Mouse (Mus musculus) stomach, embryonic 15.5 days (tissue): Measurements from ENCODE around the gene Pnmal2. TPM values are rescaled to one million over a fixed set of nuclear protein-coding genes. Genes with fewer than 3 reads are reported as not detected.

Source experiments
- ATAC-seq: fragments of 200-750 bp; cut with Nextera tagmentation; 2 replicates; pipeline ENCODE4 v1.8.0; 2017; ENCODE audit warnings: low read depth, moderate number of reproducible peaks, moderate TSS enrichment; ENCODE audit not compliant: insufficient read depth, low FRiP score
- H3K27ac ChIP-seq: fragments of 300-500 bp; sonication (generic); 2 replicates; pipeline ENCODE4 v1.5.1; 2015; ENCODE audit warnings: mild to moderate bottlenecking, inconsistent platforms
- H3K27me3 ChIP-seq: fragments of 300-500 bp; sonication (generic); replicated peaks from 2 replicates; pipeline ENCODE4 v1.6.1; 2015; ENCODE audit warnings: inconsistent platforms
- H3K36me3 ChIP-seq: fragments of 300-500 bp; sonication (generic); 2 replicates; pipeline ENCODE4 v1.6.1; 2015; ENCODE audit warnings: inconsistent platforms
- H3K4me1 ChIP-seq: fragments of 300-500 bp; sonication (generic); 2 replicates; pipeline ENCODE4 v1.6.1; 2015; ENCODE audit warnings: inconsistent platforms
- H3K4me2 ChIP-seq: fragments of 300-500 bp; sonication (generic); 2 replicates; pipeline ENCODE4 v1.6.1; 2015; ENCODE audit warnings: mild to moderate bottlenecking, inconsistent platforms
- H3K4me3 ChIP-seq: fragments of 300-500 bp; sonication (generic); replicated peaks from 2 replicates; pipeline ENCODE4 v1.5.1; 2015; ENCODE audit warnings: inconsistent platforms
- H3K9ac ChIP-seq: fragments of 300-500 bp; sonication (generic); 2 replicates; pipeline ENCODE4 v1.6.1; 2015; ENCODE audit warnings: inconsistent platforms
- H3K9me3 ChIP-seq: fragments of 300-500 bp; sonication (generic); 2 replicates; pipeline ENCODE4 v1.6.1; 2016; ENCODE audit warnings: inconsistent platforms
- WGBS: fragments of 180-500 bp; shearing (Covaris S2); methylation state at CpG from one replicate; pipeline ENCODE4 v1.1.7; 2015; 5-methylcytosine and 5-hydroxymethylcytosine counted together
- polyA plus RNA-seq: library from polyadenylated mRNA; unstranded; fragments of >200 nt; fragmentation: Nextera tagmentation; extraction: Ambion mirVana; gene quantifications from 2 replicates; pipeline ENCODE4 v1.2.1, GENCODE M21; 2015

Pnmal2 gene
- polyA plus RNA-seq, 1 experiment from 2014 or later, result 10.2 TPM

DNA sequence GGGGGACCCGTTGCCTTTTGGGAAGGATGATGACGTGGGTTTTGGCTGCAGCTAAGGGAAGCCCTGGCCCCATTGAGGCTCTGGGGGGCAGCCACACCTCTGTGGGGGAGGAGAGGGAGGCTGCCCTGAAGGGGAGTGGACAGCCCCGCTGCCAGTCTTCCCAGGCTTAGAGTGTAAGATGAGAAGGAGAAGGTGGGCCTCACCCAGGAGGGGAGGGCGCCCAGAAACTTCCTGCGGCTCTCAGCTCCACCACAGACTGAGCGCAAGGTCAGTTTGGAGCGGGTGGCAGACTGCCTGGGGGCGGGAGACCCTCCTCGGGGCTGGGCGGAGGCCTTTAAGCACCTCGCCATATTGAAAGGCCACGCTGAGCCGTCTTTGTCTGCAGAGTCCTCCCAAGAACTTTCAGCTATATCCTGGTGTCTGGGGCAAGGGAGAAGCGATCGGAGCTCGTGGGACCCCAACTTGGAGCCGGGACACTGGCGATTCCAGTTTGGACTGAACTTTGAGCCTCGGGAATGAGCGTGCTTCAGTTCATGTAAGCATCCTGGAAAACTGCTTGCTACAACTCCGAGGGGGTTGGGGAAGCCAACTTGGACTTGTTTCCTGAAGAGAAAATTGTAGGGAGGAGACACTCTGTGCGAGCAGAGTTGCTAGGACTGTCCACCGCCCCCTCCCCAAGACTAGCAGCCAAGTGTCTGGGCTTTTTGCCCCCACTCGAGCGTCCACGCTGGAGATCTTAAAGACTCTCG is 49.3 kb downstream of the Pnmal2 start:
- peaks cover 46% of the 10 kb centered on the region for H3K4me1 ChIP-seq
- peak overlapping the region; percentile 88 for H3K27ac ChIP-seq
- H3K4me3 ChIP-seq, result peak overlapping the region; percentile 46
- peak; percentile 93 for ATAC-seq
- H3K27me3 ChIP-seq, result no peaks in the 10 kb centered on the region
- under 1% methylated on average over 27 of the region's 27 CpGs for WGBS
- H3K36me3 ChIP-seq, result peaks cover 5% of the 10 kb centered on the region
- peak overlapping the region; percentile 72 for H3K4me2 ChIP-seq
- H3K9ac ChIP-seq, result peak overlapping the region; percentile 48
- no peaks in the 10 kb centered on the region for H3K9me3 ChIP-seq

DNA sequence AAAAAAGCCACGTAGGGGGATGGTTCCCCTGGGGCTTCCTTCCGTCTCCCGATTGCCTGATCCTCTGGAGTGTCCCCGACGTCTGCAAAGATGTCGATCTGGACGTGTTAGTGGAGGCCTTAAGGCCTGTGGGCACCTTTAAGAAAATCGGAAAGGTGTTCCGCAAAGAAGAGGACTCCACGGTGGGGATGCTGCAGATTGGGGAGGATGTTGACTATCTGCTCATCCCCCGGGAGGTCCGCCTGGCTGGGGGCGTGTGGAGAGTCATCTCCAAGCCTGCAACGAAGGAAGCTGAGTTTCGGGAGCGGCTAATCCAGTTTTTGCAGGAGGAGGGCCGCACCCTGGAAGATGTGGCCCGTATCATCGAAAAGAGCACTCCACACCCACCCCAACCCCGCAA is 49.9 kb downstream of the Pnmal2 start:
- peak overlapping the region; percentile 46 for H3K4me3 ChIP-seq
- H3K27me3 ChIP-seq, result no peaks in the 10 kb centered on the region
- ATAC-seq, result no peak
- peak overlapping the region; percentile 48 for H3K9ac ChIP-seq
- no peaks in the 10 kb centered on the region for H3K9me3 ChIP-seq
- H3K4me2 ChIP-seq, result peak overlapping the region; percentile 72
- H3K36me3 ChIP-seq, result peaks cover 7% of the 10 kb centered on the region
- H3K4me1 ChIP-seq, result peaks cover 46% of the 10 kb centered on the region
- H3K27ac ChIP-seq, result peak overlapping the region; percentile 88
- 2% methylated on average over 20 of the region's 20 CpGs for WGBS

DNA sequence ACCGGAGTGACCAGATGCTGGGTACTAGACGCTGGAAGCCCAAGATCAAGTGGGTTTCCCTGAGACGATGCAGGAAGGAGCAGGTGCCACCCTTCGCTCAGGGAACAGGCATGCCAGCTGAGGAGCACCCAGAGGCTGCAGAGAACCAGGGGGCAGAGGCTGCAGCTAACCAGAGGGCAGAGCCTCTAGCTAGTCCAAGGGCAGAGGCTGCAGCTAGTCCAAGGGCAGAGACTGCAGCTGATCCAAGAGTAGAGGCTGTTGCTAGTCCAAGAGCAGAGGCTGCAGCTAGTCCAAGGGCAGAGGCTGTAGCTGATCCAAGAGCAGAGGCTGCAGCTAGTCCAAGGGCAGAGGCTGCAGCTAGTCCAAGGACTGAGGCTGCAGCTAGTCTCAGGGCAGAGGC is 50.9 kb downstream of the Pnmal2 start:
- H3K4me1 ChIP-seq, result peaks cover 42% of the 10 kb centered on the region
- no peak overlapping the region; the same call in 1 of the 2 replicates for H3K27ac ChIP-seq
- H3K9ac ChIP-seq, result peak overlapping the region; percentile 48; the same call in 1 of the 2 replicates
- ATAC-seq, result no peak
- H3K4me2 ChIP-seq, result peak overlapping the region; percentile 72
- no peaks in the 10 kb centered on the region for H3K9me3 ChIP-seq
- 71% methylated on average over 4 of the region's 4 CpGs for WGBS
- H3K36me3 ChIP-seq, result peaks cover 15% of the 10 kb centered on the region
- no peaks in the 10 kb centered on the region for H3K27me3 ChIP-seq
- peak overlapping the region; percentile 46 for H3K4me3 ChIP-seq

Other genes with a start within 250 kb of the Pnmal2 start
- gene Ceacam9, start 222.8 kb upstream of the Pnmal2 start, polyA plus RNA-seq, result not detected in 2 replicates
- 251 and 272 TPM in 2 replicates for gene Ap2s1, start 206.3 kb upstream of the Pnmal2 start, polyA plus RNA-seq
- gene Slc1a5, start 163.3 kb upstream of the Pnmal2 start, polyA plus RNA-seq, result 64.2 and 66.3 TPM in 2 replicates
- 87.2 and 89.4 TPM in 2 replicates for gene Strn4, start 128.8 kb upstream of the Pnmal2 start, polyA plus RNA-seq
- gene Fkrp, start 128.0 kb upstream of the Pnmal2 start, polyA plus RNA-seq, result 28.4 and 29.1 TPM in 2 replicates
- gene Prkd2, start 101.8 kb upstream of the Pnmal2 start, polyA plus RNA-seq, result 11.6 and 12.2 TPM in 2 replicates
- gene Dact3, start 69.4 kb upstream of the Pnmal2 start, polyA plus RNA-seq, result 3.9 and 4.6 TPM in 2 replicates
- gene Gng8, start 52.9 kb upstream of the Pnmal2 start, polyA plus RNA-seq, result 8.9 and 9.8 TPM in 2 replicates
- 2.4 and 2.5 TPM in 2 replicates for gene Ptgir, start 38.2 kb upstream of the Pnmal2 start, polyA plus RNA-seq
- 101 and 113 TPM in 2 replicates for gene Calm3, start 20.6 kb upstream of the Pnmal2 start, polyA plus RNA-seq
- gene Pnmal1, start 15.0 kb downstream of the Pnmal2 start, polyA plus RNA-seq, result 2.9 and 3.6 TPM in 2 replicates
- gene Gm42372, start 38.4 kb downstream of the Pnmal2 start, polyA plus RNA-seq, result 0.31 and 0.34 TPM in 2 replicates
- 29.4 and 33.3 TPM in 2 replicates for gene Ccdc8, start 48.0 kb downstream of the Pnmal2 start, polyA plus RNA-seq
- gene Ppp5c, start 83.2 kb downstream of the Pnmal2 start, polyA plus RNA-seq, result 92.9 and 95.7 TPM in 2 replicates
- gene Hif3a, start 117.7 kb downstream of the Pnmal2 start, polyA plus RNA-seq, result 47.3 and 54.9 TPM in 2 replicates
- gene Psg16, start 129.4 kb downstream of the Pnmal2 start, polyA plus RNA-seq, result 0.30 and 0.63 TPM in 2 replicates
- 0.04 TPM in 1 of 2 replicates, not detected in the other for gene Ceacam3, start 205.6 kb downstream of the Pnmal2 start, polyA plus RNA-seq